Mouse (Mus musculus): ENCODE measurements at regions not wholly inside any gene's neighbourhood (a gene's known extent, or its start where the extent isn't known, plus 50 kb on each side); places are given as distances from the start of the nearest gene placed in this dataset.

- Histone ChIP-seq H3K27ac (ENCODE audit: insufficient read depth, low read length) (no peak overlapping the region), H3K36me3 (ENCODE audit: control insufficient read depth, insufficient read depth, low read length, poor library complexity, severe bottlenecking) (no peaks in the 10 kb centered on the region), H3K9me3 (replicated peaks; ENCODE audit: control insufficient read depth, insufficient read depth, low read length, poor library complexity, severe bottlenecking) (peaks cover 6% of the 10 kb centered on the region; the same call in 1 of the 2 replicates), H3K27me3 (ENCODE audit: control insufficient read depth, insufficient read depth, low read length, poor library complexity, severe bottlenecking) (no peaks in the 10 kb centered on the region), H3K4me3 (ENCODE audit: low read depth, low read length) (no peak overlapping the region), H3K4me1 (ENCODE audit: control insufficient read depth, insufficient read depth, low read length) (no peaks in the 10 kb centered on the region), H3K9ac (ENCODE audit: low read depth, poor library complexity, severe bottlenecking) (no peak overlapping the region)
- no peak for TF ChIP-seq CTCF (IDR thresholded peaks at IDR 0.05; ENCODE audit: low read depth, low read length)
- no peak for TF ChIP-seq POLR2A (IDR thresholded peaks at IDR 0.05; ENCODE audit: insufficient read depth, low read length)
These were observed 158.2 kb downstream of the Tomm20 start for GRCm38 (mm10) chr8:126787398-126787797.

GRCm38 (mm10) chr8:126785211-126785610 is 160.4 kb downstream of the Tomm20 start:
- no peaks in the 10 kb centered on the region for H3K4me1 ChIP-seq (ENCODE audit: control insufficient read depth, insufficient read depth, low read length)
- H3K27ac ChIP-seq (ENCODE audit: insufficient read depth, low read length), result no peak overlapping the region
- peaks cover 6% of the 10 kb centered on the region; the same call in 1 of the 2 replicates for H3K9me3 ChIP-seq (replicated peaks; ENCODE audit: control insufficient read depth, insufficient read depth, low read length, poor library complexity, severe bottlenecking)
- TF ChIP-seq EP300 (IDR thresholded peaks at IDR 0.05; ENCODE audit: insufficient read depth, low read depth, low read length) (no peak), CTCF (IDR thresholded peaks at IDR 0.05; ENCODE audit: low read depth, low read length) (no peak), POLR2A (IDR thresholded peaks at IDR 0.05; ENCODE audit: insufficient read depth, low read length) (no peak)
- H3K4me3 ChIP-seq (ENCODE audit: low read depth, low read length), result no peak overlapping the region
- no peak overlapping the region for H3K9ac ChIP-seq (ENCODE audit: low read depth, poor library complexity, severe bottlenecking)
- H3K27me3 ChIP-seq (ENCODE audit: control insufficient read depth, insufficient read depth, low read length, poor library complexity, severe bottlenecking), result no peaks in the 10 kb centered on the region
- H3K36me3 ChIP-seq (ENCODE audit: control insufficient read depth, insufficient read depth, low read length, poor library complexity, severe bottlenecking), result no peaks in the 10 kb centered on the region

DNA sequence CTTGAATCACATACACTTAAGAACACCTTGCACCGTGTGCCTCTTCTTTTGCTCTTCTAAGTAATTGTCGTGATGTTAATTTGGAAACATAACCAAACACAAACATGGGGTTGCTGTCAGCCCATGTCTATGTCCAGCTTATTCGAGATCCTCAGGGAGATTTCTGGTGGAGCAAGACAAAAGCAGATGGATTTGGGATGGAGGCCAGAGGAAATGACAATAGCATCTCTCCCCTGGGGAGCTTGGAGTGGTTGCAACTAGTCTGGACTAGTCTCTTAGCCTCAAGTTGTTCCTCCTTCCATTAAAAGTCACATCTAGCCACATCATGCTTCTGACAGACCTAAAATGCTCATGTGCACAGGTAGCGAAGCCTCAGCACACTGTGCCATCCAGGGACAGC is 161.0 kb downstream of the Tomm20 start:
- Histone ChIP-seq H3K27ac (ENCODE audit: insufficient read depth, low read length) (no peak overlapping the region), H3K36me3 (ENCODE audit: control insufficient read depth, insufficient read depth, low read length, poor library complexity, severe bottlenecking) (no peaks in the 10 kb centered on the region), H3K4me1 (ENCODE audit: control insufficient read depth, insufficient read depth, low read length) (no peaks in the 10 kb centered on the region), H3K27me3 (ENCODE audit: control insufficient read depth, insufficient read depth, low read length, poor library complexity, severe bottlenecking) (no peaks in the 10 kb centered on the region), H3K9me3 (replicated peaks; ENCODE audit: control insufficient read depth, insufficient read depth, low read length, poor library complexity, severe bottlenecking) (peaks cover 6% of the 10 kb centered on the region; the same call in 1 of the 2 replicates), H3K4me3 (ENCODE audit: low read depth, low read length) (no peak overlapping the region), H3K9ac (ENCODE audit: low read depth, poor library complexity, severe bottlenecking) (no peak overlapping the region)
- TF ChIP-seq CTCF (IDR thresholded peaks at IDR 0.05; ENCODE audit: low read depth, low read length) (no peak), EP300 (IDR thresholded peaks at IDR 0.05; ENCODE audit: insufficient read depth, low read depth, low read length) (no peak), POLR2A (IDR thresholded peaks at IDR 0.05; ENCODE audit: insufficient read depth, low read length) (no peak)

DNA sequence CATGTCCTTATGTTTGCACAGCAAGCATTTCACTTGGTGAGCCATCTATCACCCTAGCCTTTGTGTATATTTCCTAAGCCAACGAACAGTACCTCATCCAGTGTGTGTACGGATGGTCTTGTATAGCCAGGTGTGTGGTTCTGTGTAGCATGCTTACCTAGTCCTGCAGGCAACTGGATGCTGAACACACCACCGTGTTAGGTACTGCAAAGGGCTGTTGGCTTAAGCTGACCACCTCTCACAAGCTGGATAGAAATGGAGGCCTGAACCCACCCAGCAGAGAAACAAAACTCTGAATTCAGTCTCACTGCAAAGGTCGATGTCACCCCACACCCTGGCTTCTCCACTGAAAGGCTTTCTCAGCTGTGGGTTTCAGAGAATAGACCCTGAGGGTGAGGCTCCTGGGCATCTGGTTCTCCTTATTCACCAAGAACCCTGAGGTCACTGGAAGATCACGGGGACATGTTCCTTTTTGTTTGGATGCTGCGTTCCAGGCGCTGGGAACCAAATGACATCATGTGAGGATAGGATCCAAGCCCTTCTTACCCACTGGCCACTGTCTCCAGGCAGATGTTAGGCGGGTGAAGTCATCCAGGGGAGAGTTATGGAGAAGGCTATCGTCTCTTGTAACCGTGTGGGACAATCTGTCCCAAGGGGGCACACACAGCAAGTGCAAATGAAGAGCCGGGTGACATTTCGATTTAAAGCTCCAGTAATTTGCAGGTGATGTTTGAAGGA is 161.8 kb downstream of the Tomm20 start:
- Histone ChIP-seq H3K9me3 (replicated peaks; ENCODE audit: control insufficient read depth, insufficient read depth, low read length, poor library complexity, severe bottlenecking) (peaks cover 6% of the 10 kb centered on the region; the same call in 1 of the 2 replicates), H3K4me3 (ENCODE audit: low read depth, low read length) (no peak overlapping the region), H3K4me1 (ENCODE audit: control insufficient read depth, insufficient read depth, low read length) (no peaks in the 10 kb centered on the region), H3K27ac (ENCODE audit: insufficient read depth, low read length) (no peak overlapping the region), H3K9ac (ENCODE audit: low read depth, poor library complexity, severe bottlenecking) (no peak overlapping the region), H3K36me3 (ENCODE audit: control insufficient read depth, insufficient read depth, low read length, poor library complexity, severe bottlenecking) (no peaks in the 10 kb centered on the region), H3K27me3 (ENCODE audit: control insufficient read depth, insufficient read depth, low read length, poor library complexity, severe bottlenecking) (no peaks in the 10 kb centered on the region)
- no peak for TF ChIP-seq EP300 (IDR thresholded peaks at IDR 0.05; ENCODE audit: insufficient read depth, low read depth, low read length)
- no peak for TF ChIP-seq CTCF (IDR thresholded peaks at IDR 0.05; ENCODE audit: low read depth, low read length)
- no peak for TF ChIP-seq POLR2A (IDR thresholded peaks at IDR 0.05; ENCODE audit: insufficient read depth, low read length)

GRCm38 (mm10) chr8:126778673-126779072 is 167.0 kb downstream of the Tomm20 start:
- Histone ChIP-seq H3K9ac (ENCODE audit: low read depth, poor library complexity, severe bottlenecking) (no peak overlapping the region), H3K27me3 (ENCODE audit: control insufficient read depth, insufficient read depth, low read length, poor library complexity, severe bottlenecking) (no peaks in the 10 kb centered on the region), H3K9me3 (replicated peaks; ENCODE audit: control insufficient read depth, insufficient read depth, low read length, poor library complexity, severe bottlenecking) (no peaks in the 10 kb centered on the region), H3K27ac (ENCODE audit: insufficient read depth, low read length) (no peak overlapping the region), H3K4me3 (ENCODE audit: low read depth, low read length) (no peak overlapping the region), H3K4me1 (ENCODE audit: control insufficient read depth, insufficient read depth, low read length) (no peaks in the 10 kb centered on the region), H3K36me3 (ENCODE audit: control insufficient read depth, insufficient read depth, low read length, poor library complexity, severe bottlenecking) (no peaks in the 10 kb centered on the region)
- TF ChIP-seq CTCF (IDR thresholded peaks at IDR 0.05; ENCODE audit: low read depth, low read length), result no peak
- no peak for TF ChIP-seq POLR2A (IDR thresholded peaks at IDR 0.05; ENCODE audit: insufficient read depth, low read length)
- TF ChIP-seq EP300 (IDR thresholded peaks at IDR 0.05; ENCODE audit: insufficient read depth, low read depth, low read length), result no peak

GRCm38 (mm10) chr8:126778131-126778530 is 167.5 kb downstream of the Tomm20 start:
- Histone ChIP-seq H3K36me3 (ENCODE audit: control insufficient read depth, insufficient read depth, low read length, poor library complexity, severe bottlenecking) (no peaks in the 10 kb centered on the region), H3K4me1 (ENCODE audit: control insufficient read depth, insufficient read depth, low read length) (no peaks in the 10 kb centered on the region), H3K9ac (ENCODE audit: low read depth, poor library complexity, severe bottlenecking) (no peak overlapping the region), H3K27me3 (ENCODE audit: control insufficient read depth, insufficient read depth, low read length, poor library complexity, severe bottlenecking) (no peaks in the 10 kb centered on the region), H3K4me3 (ENCODE audit: low read depth, low read length) (no peak overlapping the region), H3K27ac (ENCODE audit: insufficient read depth, low read length) (no peak overlapping the region), H3K9me3 (replicated peaks; ENCODE audit: control insufficient read depth, insufficient read depth, low read length, poor library complexity, severe bottlenecking) (no peaks in the 10 kb centered on the region)
- no peak for TF ChIP-seq CTCF (IDR thresholded peaks at IDR 0.05; ENCODE audit: low read depth, low read length)
- TF ChIP-seq EP300 (IDR thresholded peaks at IDR 0.05; ENCODE audit: insufficient read depth, low read depth, low read length), result no peak
- no peak for TF ChIP-seq POLR2A (IDR thresholded peaks at IDR 0.05; ENCODE audit: insufficient read depth, low read length)
